Mouse (Mus musculus) megakaryocyte-erythroid progenitor cell, adult 5-6 weeks (primary cell): ENCODE results near the gene Nkx1-1. TPM values are rescaled to one million over a fixed set of nuclear protein-coding genes. Genes with fewer than 3 reads are reported as not detected.
A peak's percentile ranks its signal among the peaks of the same experiment; 100 is the strongest.

Experiments used
- ATAC-seq: replicated peaks from 2 replicates; pipeline ENCODE4 v1.8.0; 2016; ENCODE audit warnings: mild to moderate bottlenecking, inconsistent platforms; ENCODE audit not compliant: severe bottlenecking, poor library complexity, low FRiP score, low TSS enrichment
- total RNA-seq, 2 experiments: library from RNA; stranded (forward) in 1 of 2; stranded (reverse) in 1 of 2; fragments of 200-1000, 215-1000 nt in 1 of 2; fragments of >200 nt in 1 of 2; fragmentation: Nextera tagmentation in 1 of 2; gene quantifications; 2 replicates each; pipeline ENCODE4 v1.2.3; 2014 to 2017

The Nkx1-1 gene
- total RNA-seq, 2 experiments from 2014 or later = not detected

GRCm38 (mm10) chr5:33430106-33430505 lies 3.7 kb downstream of the Nkx1-1 start:
- no peak for ATAC-seq

- no peak for ATAC-seq
These were observed 6.3 kb downstream of the Nkx1-1 start for GRCm38 (mm10) chr5:33427461-33427860.

DNA sequence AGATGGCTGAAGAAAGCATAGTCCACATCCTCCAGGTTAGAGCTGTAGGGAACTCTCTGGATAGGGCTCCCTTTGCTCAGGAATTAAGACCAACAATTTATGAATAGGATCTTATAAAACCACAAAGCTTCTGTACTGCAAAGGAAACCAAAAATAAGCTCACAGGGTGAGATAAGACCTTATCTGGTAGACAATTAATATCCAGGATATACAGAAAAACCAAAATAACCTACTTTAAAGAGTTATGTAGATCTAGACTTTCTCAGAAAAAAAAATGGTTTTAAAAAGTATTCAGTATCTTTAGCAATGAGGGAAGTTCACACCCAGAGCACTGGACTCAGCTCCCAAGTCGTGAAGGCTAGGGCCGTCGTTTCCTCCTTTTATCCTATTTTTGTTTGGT lies 13.5 kb downstream of the Nkx1-1 start:
- no peak for ATAC-seq

- ATAC-seq = no peak
These were observed 33.0 kb downstream of the Nkx1-1 start for GRCm38 (mm10) chr5:33400819-33401218.

GRCm38 (mm10) chr5:33396828-33397227 lies 36.9 kb downstream of the Nkx1-1 start:
- ATAC-seq = no peak

GRCm38 (mm10) chr5:33395693-33396092 lies 38.1 kb downstream of the Nkx1-1 start:
- no peak for ATAC-seq

- ATAC-seq = peak; percentile 93
These were observed 40.0 kb downstream of the Nkx1-1 start for GRCm38 (mm10) chr5:33393803-33394202.

- ATAC-seq = no peak
These were observed 46.2 kb downstream of the Nkx1-1 start for GRCm38 (mm10) chr5:33387550-33387949.

Other genes with a start within 250 kb of the Nkx1-1 start
- gene Spon2, start 215.5 kb downstream of the Nkx1-1 start, total RNA-seq (2014; fragmentation: Nextera tagmentation) = 23.4 and 35.0 TPM in 2 replicates
- 14.8 and 15.1 TPM in 2 replicates for gene Spon2, start 215.5 kb downstream of the Nkx1-1 start, total RNA-seq (2017)
- 208 and 216 TPM in 2 replicates for gene Ctbp1, start 159.0 kb downstream of the Nkx1-1 start, total RNA-seq (2014; fragmentation: Nextera tagmentation)
- gene Ctbp1, start 159.0 kb downstream of the Nkx1-1 start, total RNA-seq (2017) = 136 and 192 TPM in 2 replicates
- 60.4 and 69.2 TPM in 2 replicates for gene Maea, start 98.5 kb downstream of the Nkx1-1 start, total RNA-seq (2014; fragmentation: Nextera tagmentation)
- 218 and 226 TPM in 2 replicates for gene Maea, start 98.5 kb downstream of the Nkx1-1 start, total RNA-seq (2017)
- 9.5 and 13.2 TPM in 2 replicates for gene Uvssa, start 55.4 kb downstream of the Nkx1-1 start, total RNA-seq (2014; fragmentation: Nextera tagmentation)
- 4.9 and 6.2 TPM in 2 replicates for gene Uvssa, start 55.4 kb downstream of the Nkx1-1 start, total RNA-seq (2017)
- 44.2 and 44.7 TPM in 2 replicates for gene Fam53a, start 195.7 kb upstream of the Nkx1-1 start, total RNA-seq (2014; fragmentation: Nextera tagmentation)
- 14.6 and 21.7 TPM in 2 replicates for gene Fam53a, start 195.7 kb upstream of the Nkx1-1 start, total RNA-seq (2017)
- not detected in 2 replicates for gene Gm9903, start 195.9 kb upstream of the Nkx1-1 start, total RNA-seq (2014; fragmentation: Nextera tagmentation)
- 0.69 TPM in 1 of 2 replicates, not detected in the other for gene Gm9903, start 195.9 kb upstream of the Nkx1-1 start, total RNA-seq (2017)
- gene Slbp, start 218.6 kb upstream of the Nkx1-1 start, total RNA-seq (2014; fragmentation: Nextera tagmentation) = 229 and 276 TPM in 2 replicates
- 348 and 369 TPM in 2 replicates for gene Slbp, start 218.6 kb upstream of the Nkx1-1 start, total RNA-seq (2017)
- 121 and 124 TPM in 2 replicates for gene Tacc3, start 224.2 kb upstream of the Nkx1-1 start, total RNA-seq (2014; fragmentation: Nextera tagmentation)
- 124 and 155 TPM in 2 replicates for gene Tacc3, start 224.2 kb upstream of the Nkx1-1 start, total RNA-seq (2017)
- 20.5 and 30.5 TPM in 2 replicates for gene Tmem129, start 224.4 kb upstream of the Nkx1-1 start, total RNA-seq (2014; fragmentation: Nextera tagmentation)
- gene Tmem129, start 224.4 kb upstream of the Nkx1-1 start, total RNA-seq (2017) = 12.3 and 34.4 TPM in 2 replicates